Mouse (Mus musculus) thymus, adult 2 months (tissue): ENCODE data around the gene Prkd3. TPM values are rescaled to one million over a fixed set of nuclear protein-coding genes. Genes with fewer than 3 reads are reported as not detected.

Experiments
- DNase-seq: peaks from one replicate; pipeline ENCODE4 v3.0.0; 2021
- H3K27ac ChIP-seq: fragments of 200-500 bp; 2 replicates; pipeline ENCODE4 v1.5.1; 2012; ENCODE audit warnings: low read length, control low read depth; ENCODE audit not compliant: control insufficient read depth, insufficient read depth
- H3K27me3 ChIP-seq: fragments of 200-500 bp; 2 replicates; pipeline ENCODE4 v1.6.1; 2012; ENCODE audit warnings: mild to moderate bottlenecking, low read length, moderate library complexity, mixed read lengths; ENCODE audit not compliant: control insufficient read depth, insufficient read depth
- H3K36me3 ChIP-seq: fragments of 200-500 bp; 2 replicates; pipeline ENCODE4 v1.6.1; 2012; ENCODE audit warnings: mild to moderate bottlenecking, low read length, moderate library complexity; ENCODE audit not compliant: control insufficient read depth, insufficient read depth
- H3K4me1 ChIP-seq: fragments of 200-500 bp; replicated peaks from 2 replicates; pipeline ENCODE4 v1.6.1; 2012; ENCODE audit warnings: low read length; ENCODE audit not compliant: control insufficient read depth, insufficient read depth
- H3K4me3 ChIP-seq: fragments of 200-500 bp; 2 replicates; pipeline ENCODE4 v1.5.1; 2012; ENCODE audit warnings: mild to moderate bottlenecking, low read length, control low read depth, moderate library complexity; ENCODE audit not compliant: control insufficient read depth, insufficient read depth
- CTCF ChIP-seq: fragments of 200-500 bp; IDR thresholded peaks from 2 replicates; pipeline ENCODE4 v1.5.1; 2012; ENCODE audit warnings: mild to moderate bottlenecking, control low read depth, low read length, moderate library complexity, borderline replicate concordance; ENCODE audit not compliant: control insufficient read depth, poor library complexity, insufficient read depth; ENCODE audit errors: extremely low read depth
- POLR2A ChIP-seq: fragments of 200-500 bp; IDR thresholded peaks from 2 replicates; pipeline ENCODE4 v1.6.1; 2012; ENCODE audit warnings: mild to moderate bottlenecking, low read length, control low read depth, moderate library complexity; ENCODE audit not compliant: control insufficient read depth, poor library complexity, insufficient read depth; ENCODE audit errors: extremely low read depth
- WGBS: fragments of 180-500 bp; shearing (Covaris S2); methylation state at CpG from one replicate; pipeline ENCODE4 v1.1.7; 2018; 5-methylcytosine and 5-hydroxymethylcytosine counted together
- polyA plus RNA-seq: library from polyadenylated mRNA; depleted of rRNA; stranded (reverse); fragments of >200 nt; gene quantifications from 2 replicates; pipeline ENCODE4 v1.2.3, GENCODE M21; 2012; rRNA removed

Prkd3 gene
- polyA plus RNA-seq, 1 experiment = 16.8 TPM

DNA sequence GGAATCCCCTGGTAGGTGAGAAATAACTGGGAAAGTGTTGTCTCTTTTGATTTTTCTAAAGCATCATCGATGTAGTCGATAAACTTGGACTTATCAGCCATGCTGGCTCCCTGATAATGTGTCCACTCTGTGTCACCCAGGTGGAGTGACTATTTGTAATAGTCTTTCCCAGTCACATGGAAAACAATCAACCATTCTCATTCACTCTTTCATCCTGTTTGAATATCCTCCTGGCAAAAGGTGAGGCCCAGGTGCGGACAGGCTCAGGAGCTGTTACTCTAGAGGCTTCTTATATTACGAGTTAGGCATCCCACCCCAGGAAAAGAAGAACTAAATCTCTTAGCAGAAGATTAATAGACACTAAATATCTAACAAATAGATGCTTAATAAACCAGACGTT, 113.7 kb downstream of the Prkd3 start, which contains the start of gene Sult6b1:
Gene Sult6b1 (minus strand): TSS at position 101 of the 400 bp plus-strand sequence.
- no peak for TF ChIP-seq CTCF
- TF ChIP-seq POLR2A = no peak
- peaks cover 2% of the 10 kb centered on the region; the same call in 1 of the 2 replicates for H3K4me1 ChIP-seq
- 90% methylated on average over 5 of the region's 5 CpGs for WGBS
- no peaks in the 10 kb centered on the region for H3K27me3 ChIP-seq
- H3K4me3 ChIP-seq = no peak within 1 kb of the TSS
- no peak for DNase-seq
- H3K36me3 ChIP-seq = no peaks in the 10 kb centered on the region
- H3K27ac ChIP-seq = no peak within 1 kb of the TSS

GRCm38 (mm10) chr17:78903158-78903557, 117.5 kb downstream of the Prkd3 start:
- DNase-seq = no peak
- peaks cover 2% of the 10 kb centered on the region; the same call in 1 of the 2 replicates for H3K4me1 ChIP-seq
- no peaks in the 10 kb centered on the region for H3K27me3 ChIP-seq
- 95% methylated on average over 2 of the region's 2 CpGs for WGBS
- TF ChIP-seq CTCF = no peak
- no peak for TF ChIP-seq POLR2A
- no peak overlapping the region for H3K27ac ChIP-seq
- no peaks in the 10 kb centered on the region for H3K36me3 ChIP-seq
- no peak overlapping the region for H3K4me3 ChIP-seq

Other genes with a start within 250 kb of the Prkd3 start
- 30.8 and 32.3 TPM in 2 replicates for gene Heatr5b, start 185.5 kb downstream of the Prkd3 start, polyA plus RNA-seq
- gene Gpatch11, start 185.2 kb downstream of the Prkd3 start, polyA plus RNA-seq = 15.3 and 18.8 TPM in 2 replicates
- gene Eif2ak2, start 138.2 kb downstream of the Prkd3 start, polyA plus RNA-seq = 3.6 and 4.9 TPM in 2 replicates
- gene Sult6b1, start 113.8 kb downstream of the Prkd3 start, polyA plus RNA-seq = not detected in 2 replicates
- 5.7 and 5.8 TPM in 2 replicates for gene Cebpzos, start 104.3 kb downstream of the Prkd3 start, polyA plus RNA-seq
- 8.0 and 10.8 TPM in 2 replicates for gene Cebpz, start 83.8 kb downstream of the Prkd3 start, polyA plus RNA-seq
- gene Ndufaf7, start 83.7 kb downstream of the Prkd3 start, polyA plus RNA-seq = 5.4 and 5.5 TPM in 2 replicates
- 2.3 and 2.7 TPM in 2 replicates for gene Qpct, start 31.1 kb upstream of the Prkd3 start, polyA plus RNA-seq